Mouse (Mus musculus) G1E (cell line): ENCODE measurements around the gene Adam23. TPM values are rescaled to one million over a fixed set of nuclear protein-coding genes. Genes with fewer than 3 reads are reported as not detected.

Experiments used
- ATAC-seq: 2 replicates; pipeline ENCODE4 v1.8.0; 2016; ENCODE audit warnings: mild to moderate bottlenecking; ENCODE audit not compliant: insufficient number of reproducible peaks, poor library complexity, low FRiP score, severe bottlenecking; ENCODE audit errors: extremely low read depth
- DNase-seq: peaks from one replicate; pipeline ENCODE4 v3.0.0; 2012; ENCODE audit warnings: low spot score
- H3K27me3 ChIP-seq: 2 replicates; pipeline ENCODE4 v1.6.1; 2012; ENCODE audit warnings: mild to moderate bottlenecking, low read length, inconsistent platforms; ENCODE audit not compliant: insufficient read depth
- H3K36me3 ChIP-seq: replicated peaks from 2 replicates; pipeline ENCODE3; 2012; ENCODE audit warnings: mild to moderate bottlenecking, inconsistent platforms
- H3K4me1 ChIP-seq: 2 replicates; pipeline ENCODE4 v1.6.1; 2012; ENCODE audit warnings: low read depth, low read length, inconsistent platforms, mixed read lengths; ENCODE audit not compliant: insufficient read depth
- H3K4me3 ChIP-seq: 2 replicates; pipeline ENCODE4 v1.5.1; 2012; ENCODE audit warnings: low read depth, mild to moderate bottlenecking, inconsistent platforms, low read length, moderate library complexity, mixed read lengths
- H3K9me3 ChIP-seq: replicated peaks from 2 replicates; pipeline ENCODE4 v1.6.1; 2012; ENCODE audit warnings: inconsistent platforms
- CTCF ChIP-seq: IDR thresholded peaks from 2 replicates; pipeline ENCODE4 v1.5.1; 2012; ENCODE audit warnings: low read depth, low read length, inconsistent platforms, mixed read lengths
- GATA1 ChIP-seq: IDR thresholded peaks from 2 replicates; pipeline ENCODE4 v1.6.1; 2012; ENCODE audit warnings: borderline replicate concordance, low read length, inconsistent platforms, mixed read lengths
- GATA2 ChIP-seq: IDR thresholded peaks from 2 replicates; pipeline ENCODE4 v1.6.1; 2012; ENCODE audit warnings: low read depth, low read length, inconsistent platforms, borderline replicate concordance
- POLR2AphosphoS5 ChIP-seq: IDR thresholded peaks from 2 replicates; pipeline ENCODE4 v1.6.1; 2012; ENCODE audit warnings: low read depth, low read length, inconsistent platforms; ENCODE audit not compliant: insufficient replicate concordance
- TAL1 ChIP-seq: conservative IDR thresholded peaks from 2 replicates; pipeline ENCODE4 v1.6.1; 2012; ENCODE audit warnings: low read depth, low read length, inconsistent platforms, mixed read lengths
- polyA plus RNA-seq: library from polyadenylated mRNA; stranded (reverse); fragments of >175 nt; gene quantifications from 2 replicates; pipeline ENCODE4 v1.2.3, GENCODE M21; 2012
- total RNA-seq, 2 experiments: library from RNA; stranded (forward) in 1 of 2; stranded (reverse) in 1 of 2; fragments of 200-1000 nt in 1 of 2; fragments of >200 nt in 1 of 2; fragmentation: Nextera tagmentation in 1 of 2; gene quantifications; 2 replicates each; pipeline ENCODE4 v1.2.3; 2014 to 2017

Adam23 gene
- total and polyA plus RNA-seq, 3 experiments: 0.33 TPM; not detected in 2

GRCm38 (mm10) chr1:63446047-63446704 is 485 bp downstream of the Adam23 start:
- no peaks in the 10 kb centered on the region for H3K36me3 ChIP-seq

GRCm38 (mm10) chr1:63446721-63447120 is 1.0 kb downstream of the Adam23 start:
- Histone ChIP-seq H3K4me3 (no peak overlapping the region), H3K4me1 (peaks cover 4% of the 10 kb centered on the region), H3K27me3 (peaks cover 12% of the 10 kb centered on the region; the same call in 1 of the 2 replicates), H3K9me3 (no peaks in the 10 kb centered on the region), H3K36me3 (no peaks in the 10 kb centered on the region)
- TF ChIP-seq TAL1: no peak
- TF ChIP-seq CTCF: no peak
- no peak for TF ChIP-seq GATA1
- no peak for TF ChIP-seq GATA2
- TF ChIP-seq POLR2AphosphoS5: no peak
- no peak for DNase-seq
- no peak for ATAC-seq

More at GRCm38 (mm10) chr1:63446047-63446704, 485 bp downstream of the Adam23 start:
- Histone ChIP-seq H3K9me3 (no peaks in the 10 kb centered on the region), H3K4me1 (peaks cover 4% of the 10 kb centered on the region), H3K27me3 (peaks cover 12% of the 10 kb centered on the region; the same call in 1 of the 2 replicates), H3K4me3 (no peak overlapping the region)
- TF ChIP-seq GATA2 (no peak), TAL1 (no peak), GATA1 (no peak), CTCF (no peak), POLR2AphosphoS5 (no peak)
- ATAC-seq (no peak), DNase-seq (no peak)

GRCm38 (mm10) chr1:63450091-63450490 is 4.4 kb downstream of the Adam23 start:
- Histone ChIP-seq H3K36me3 (no peaks in the 10 kb centered on the region), H3K27me3 (peaks cover 11% of the 10 kb centered on the region; the same call in 1 of the 2 replicates), H3K9me3 (no peaks in the 10 kb centered on the region), H3K4me3 (no peak overlapping the region), H3K4me1 (no peaks in the 10 kb centered on the region)
- ATAC-seq (no peak), DNase-seq (no peak)
- no peak for TF ChIP-seq CTCF
- TF ChIP-seq POLR2AphosphoS5: no peak
- no peak for TF ChIP-seq GATA1
- no peak for TF ChIP-seq GATA2
- no peak for TF ChIP-seq TAL1

DNA sequence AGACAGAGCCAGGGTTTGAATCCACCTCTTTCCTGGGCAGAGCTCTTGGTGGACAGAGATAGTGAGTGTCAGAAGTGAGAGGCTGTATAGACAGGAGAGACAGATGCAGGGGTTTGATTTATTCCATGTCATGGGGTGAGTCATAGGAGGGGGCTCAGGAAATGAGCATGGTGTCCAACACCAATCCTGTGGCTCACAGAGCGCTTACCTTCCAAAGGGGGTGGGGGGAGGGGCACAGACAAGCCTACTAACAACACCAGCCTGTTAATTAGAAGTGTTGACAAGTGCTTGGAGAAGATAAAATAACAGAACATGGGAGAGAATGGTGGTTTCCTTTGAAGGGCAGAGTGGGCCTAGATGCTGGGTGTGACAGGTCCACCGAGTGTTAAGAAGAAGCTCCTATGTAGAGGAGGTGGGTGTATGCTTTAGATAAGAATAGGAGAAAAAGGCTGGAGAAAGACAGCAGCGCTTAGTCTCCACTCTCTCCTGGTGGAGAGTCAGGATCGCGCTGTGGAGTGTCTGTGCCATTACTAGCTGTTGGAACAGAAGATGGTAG is 7.7 kb downstream of the Adam23 start:
- DNase-seq: no peak

DNA sequence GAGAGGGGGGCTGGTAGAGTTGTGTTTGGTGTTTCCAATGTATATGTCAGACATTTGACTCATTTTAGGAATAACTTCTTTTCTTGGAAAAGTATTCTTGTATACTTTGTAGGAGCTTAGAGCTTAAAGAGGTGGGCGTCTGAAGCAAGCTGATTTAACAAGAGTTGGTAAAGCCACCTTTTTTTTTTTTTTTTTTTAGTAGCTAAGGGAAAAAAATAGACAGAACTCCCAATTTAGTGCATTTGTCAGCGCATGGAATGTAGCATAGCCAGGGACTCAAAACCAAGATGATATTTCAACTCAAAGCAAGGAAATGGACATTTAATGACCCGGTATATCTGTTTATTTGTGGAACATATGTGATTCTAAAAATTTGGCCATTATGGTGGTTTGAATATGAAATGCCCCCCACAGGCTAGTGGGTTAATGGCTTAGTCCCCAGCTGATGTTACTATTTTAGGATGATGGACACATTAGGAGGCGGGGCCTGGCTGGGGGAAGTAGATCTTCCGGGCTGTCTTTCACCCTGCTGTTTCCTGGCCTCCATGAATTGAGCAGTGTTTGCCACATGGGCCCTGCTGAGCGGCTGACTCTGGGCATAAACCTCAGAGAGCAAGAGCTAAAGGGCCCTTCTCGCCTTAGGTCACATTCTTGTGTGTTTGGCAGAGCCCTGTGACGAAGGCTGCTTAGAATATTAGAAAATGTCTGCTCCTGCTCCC is 12.3 kb downstream of the Adam23 start:
- TF ChIP-seq CTCF (no peak), GATA1 (no peak), GATA2 (no peak), TAL1 (no peak), POLR2AphosphoS5 (no peak)
- ATAC-seq (no peak), DNase-seq (no peak)
- Histone ChIP-seq H3K27me3 (peaks cover 3% of the 10 kb centered on the region; the same call in 1 of the 2 replicates), H3K36me3 (no peaks in the 10 kb centered on the region), H3K4me1 (no peaks in the 10 kb centered on the region), H3K4me3 (no peak overlapping the region), H3K9me3 (no peaks in the 10 kb centered on the region)

More for the DNA sequence above, 7.7 kb downstream of the Adam23 start:
- ATAC-seq: no peak
- Histone ChIP-seq H3K4me3 (no peak overlapping the region), H3K4me1 (no peaks in the 10 kb centered on the region), H3K9me3 (no peaks in the 10 kb centered on the region), H3K36me3 (no peaks in the 10 kb centered on the region), H3K27me3 (peaks cover 3% of the 10 kb centered on the region; the same call in 1 of the 2 replicates)
- TF ChIP-seq GATA2: no peak
- no peak for TF ChIP-seq POLR2AphosphoS5

DNA sequence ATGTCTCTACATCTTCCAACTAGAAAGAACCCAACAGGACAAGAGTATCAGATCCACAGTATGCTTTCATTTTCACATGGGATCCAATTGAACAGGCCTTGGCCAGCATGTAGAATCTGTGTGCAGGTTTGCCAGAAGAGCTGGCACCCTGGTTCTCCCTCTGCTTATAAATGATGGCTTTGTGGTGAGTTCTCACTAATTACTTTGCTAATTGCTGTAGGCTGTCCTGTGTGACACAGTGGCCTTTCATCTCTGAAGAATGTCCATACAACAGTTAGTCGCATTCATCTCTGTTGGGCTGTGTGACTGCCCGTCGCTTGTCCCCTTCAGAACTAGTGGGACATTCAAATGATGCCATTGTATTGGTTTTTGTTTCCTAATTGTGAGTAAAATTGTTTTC is 13.5 kb downstream of the Adam23 start:
- H3K4me1 ChIP-seq: no peaks in the 10 kb centered on the region
- DNase-seq (no peak), ATAC-seq (no peak)
- peaks cover 3% of the 10 kb centered on the region; the same call in 1 of the 2 replicates for H3K27me3 ChIP-seq
- no peak overlapping the region for H3K4me3 ChIP-seq
- no peaks in the 10 kb centered on the region for H3K36me3 ChIP-seq
- TF ChIP-seq GATA2 (no peak), GATA1 (no peak), POLR2AphosphoS5 (no peak), CTCF (no peak), TAL1 (no peak)
- no peaks in the 10 kb centered on the region for H3K9me3 ChIP-seq
